Mouse (Mus musculus) liver (tissue): ENCODE data around the gene Dhh.

ENCODE experiments used
- DNase-seq: peaks from one replicate; pipeline ENCODE4 v3.0.0-alpha.2; 2020; ENCODE audit warnings: mixed read lengths

Gene Dhh

DNA sequence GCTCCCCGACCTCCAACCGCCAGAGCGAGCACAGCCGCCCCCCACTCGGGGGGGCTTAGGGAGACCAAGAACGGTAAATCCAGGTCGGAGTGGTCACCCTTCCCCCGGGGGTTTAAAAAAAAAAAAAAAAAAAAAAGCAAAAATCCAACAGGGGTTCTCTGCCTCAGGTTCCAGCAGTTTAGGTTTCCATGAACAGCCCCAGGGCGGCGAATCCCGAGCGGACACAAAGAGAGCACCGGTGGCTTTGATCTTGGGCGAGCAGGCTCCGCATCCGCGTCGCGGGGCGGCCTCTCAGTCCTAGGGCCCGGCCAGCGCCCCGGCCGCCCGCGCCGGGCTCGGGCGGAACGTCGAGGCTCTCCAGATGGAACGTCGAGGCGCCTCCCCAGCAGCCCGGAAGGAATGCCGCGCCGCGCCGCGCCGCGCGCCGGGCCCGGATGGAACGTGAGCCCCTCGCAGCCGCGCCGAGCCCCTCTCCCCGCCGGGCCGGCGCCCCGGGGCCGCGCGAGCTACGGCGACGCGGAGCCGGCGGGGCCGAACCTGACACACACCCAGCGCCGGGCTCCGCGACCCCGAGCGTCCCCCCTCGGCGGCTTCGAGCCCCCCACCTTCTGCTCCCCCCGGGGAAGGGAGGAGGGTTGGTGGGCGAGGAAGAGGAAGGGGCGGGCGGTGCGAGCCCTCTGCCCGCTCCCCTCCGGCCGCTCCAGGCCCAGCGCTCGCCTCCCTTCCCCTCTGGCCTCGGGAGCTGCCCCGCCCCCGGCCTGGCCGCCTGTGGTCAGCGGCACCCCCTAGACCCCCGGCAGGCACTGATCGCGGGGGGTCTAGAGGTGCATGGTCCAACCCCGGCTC lies 27.0 kb downstream of the Dhh start, which contains the start of gene Kmt2d:
TSS of gene Kmt2d (minus strand) at position 135 of the 846 bp plus-strand sequence.
- DNase-seq = peak; percentile 67

- DNase-seq = peak; percentile 40
Observed at GRCm38 (mm10) chr15:98870179-98871069, 27.9 kb downstream of the Dhh start.

DNA sequence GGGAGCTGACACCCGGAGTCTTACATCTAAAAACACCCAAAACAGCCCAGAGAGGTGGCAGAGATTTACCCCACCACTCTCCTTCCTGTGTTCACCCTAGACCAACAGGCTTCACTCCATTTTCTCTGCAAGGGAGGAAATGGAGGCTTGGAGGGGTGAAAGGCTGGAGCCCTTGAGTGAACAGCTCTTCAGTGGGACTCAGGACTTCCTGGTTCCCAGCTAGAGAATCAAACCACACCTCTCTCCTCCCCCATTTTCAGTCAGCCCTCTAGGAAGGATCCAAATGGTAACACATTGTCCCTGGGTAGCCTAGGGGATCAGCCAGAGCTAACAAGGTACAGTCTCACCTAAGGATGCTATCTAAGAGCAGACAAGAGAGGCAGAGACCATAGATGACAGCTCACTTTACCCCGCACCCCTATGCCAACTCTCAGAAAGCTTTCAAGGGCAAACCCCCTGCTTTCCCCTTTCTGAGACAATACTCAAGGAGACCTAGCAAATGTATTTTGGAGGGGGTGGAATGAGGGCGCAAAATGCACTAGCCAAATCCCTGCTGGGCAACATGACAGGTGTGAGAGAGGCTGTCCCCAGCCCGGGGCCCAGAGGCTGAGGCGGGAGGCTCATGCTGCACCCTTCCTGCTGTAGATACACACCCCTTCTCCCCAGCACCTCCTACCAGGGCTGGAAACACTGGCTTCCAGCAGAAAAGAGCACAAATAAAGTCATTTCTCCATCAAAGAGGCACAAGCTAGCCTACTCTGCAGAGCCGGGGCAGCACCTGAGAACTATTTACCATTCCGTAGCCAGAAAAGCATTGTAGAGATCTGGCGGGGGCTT lies 28.8 kb downstream of the Dhh start:
- DNase-seq = peak; percentile 50

DNA sequence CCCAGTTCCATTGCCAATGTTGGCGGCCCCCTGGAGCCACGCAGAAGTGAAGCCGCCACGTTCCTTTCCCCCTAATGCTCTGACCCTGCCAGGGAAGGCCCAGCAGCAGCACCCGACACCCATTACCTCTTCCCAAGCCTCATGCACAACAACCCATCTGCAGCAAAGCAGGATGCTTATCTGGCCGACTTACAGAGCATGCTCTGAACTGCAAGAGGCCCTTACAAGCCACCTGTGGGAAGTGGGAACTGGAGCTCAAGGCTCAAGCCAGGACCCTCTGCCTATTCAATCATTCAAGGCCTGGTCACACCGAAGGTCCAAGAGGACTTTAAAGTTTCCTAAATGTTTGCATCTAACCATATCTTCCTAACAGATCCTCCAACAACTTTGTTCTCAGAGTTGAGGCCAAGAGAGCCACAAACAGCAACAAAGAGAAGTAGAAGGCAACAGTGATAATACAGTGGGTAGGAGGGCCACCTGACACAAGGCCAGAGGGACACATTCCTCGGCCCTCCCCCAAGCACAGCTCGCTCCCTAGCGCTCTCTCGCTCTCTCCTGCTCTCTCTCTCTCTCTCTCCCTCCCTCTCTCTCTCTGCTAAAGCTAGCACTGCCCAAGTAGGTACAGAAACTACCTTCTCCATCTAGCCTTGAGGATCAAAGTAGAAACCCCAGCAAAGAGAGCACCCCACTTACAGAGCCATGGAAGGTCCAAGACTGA lies 29.8 kb downstream of the Dhh start:
- no peak for DNase-seq

DNA sequence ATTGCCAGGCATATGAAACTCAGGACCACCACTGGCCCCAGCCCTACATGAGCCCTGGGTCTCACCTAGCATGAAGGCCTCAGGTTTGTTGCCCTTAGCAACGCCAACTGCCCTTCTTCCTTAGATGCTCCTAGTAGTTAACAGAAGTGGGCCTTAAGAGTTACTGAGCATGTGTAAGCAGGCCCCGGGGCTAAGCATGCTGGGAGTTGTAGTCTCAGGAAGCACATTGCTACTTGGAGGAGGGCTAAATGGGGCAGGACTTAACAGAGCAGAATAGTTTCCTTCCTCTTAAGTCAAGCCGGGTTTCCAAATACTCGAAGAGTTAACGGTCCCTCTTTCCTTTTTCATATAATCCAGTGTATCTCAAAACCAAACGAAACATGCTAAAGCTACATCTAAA lies 31.0 kb downstream of the Dhh start:
- DNase-seq = peak; percentile 42

- DNase-seq = no peak
Observed at GRCm38 (mm10) chr15:98866501-98866900, 31.8 kb downstream of the Dhh start.

DNA sequence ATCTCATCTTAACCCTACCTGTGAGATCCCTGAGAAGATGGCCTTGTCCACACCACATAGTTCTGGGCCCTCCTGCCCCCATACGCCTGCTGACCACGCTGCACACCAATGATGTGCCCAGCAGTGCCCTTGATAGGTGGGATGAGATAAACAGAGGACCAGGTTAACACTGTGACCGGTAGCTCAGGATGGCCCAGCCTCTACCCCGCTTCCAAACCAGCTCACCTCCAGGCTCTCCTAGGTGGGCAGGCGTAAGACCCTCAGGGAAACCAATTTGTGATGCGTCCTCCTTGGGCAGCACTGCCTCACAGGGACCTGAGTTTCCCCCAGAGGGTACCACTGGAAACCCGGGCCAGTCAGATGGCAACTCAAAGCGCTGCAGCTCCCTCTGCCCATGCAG lies 32.6 kb downstream of the Dhh start:
- DNase-seq = no peak

DNA sequence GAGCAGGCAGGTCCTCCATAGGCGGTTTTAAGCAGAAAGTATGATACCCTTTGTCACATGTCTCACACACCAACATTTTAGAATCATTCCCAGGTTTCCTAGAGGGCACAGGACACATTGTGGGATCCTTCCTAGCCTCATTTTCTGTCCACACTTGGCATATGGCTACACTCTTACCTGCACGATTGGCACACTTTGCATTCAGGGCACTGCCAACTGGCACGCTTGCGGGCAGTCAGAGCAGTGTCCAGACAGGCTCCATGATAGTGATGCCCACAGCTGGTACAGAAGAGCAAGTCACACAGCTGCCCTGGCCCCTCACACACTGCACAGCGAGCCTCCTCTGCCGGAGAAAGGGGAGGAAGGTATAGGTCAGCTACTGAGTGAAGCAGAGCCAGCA lies 33.4 kb downstream of the Dhh start:
- no peak for DNase-seq

GRCm38 (mm10) chr15:98863451-98863958 lies 34.8 kb downstream of the Dhh start:
- DNase-seq = no peak

DNA sequence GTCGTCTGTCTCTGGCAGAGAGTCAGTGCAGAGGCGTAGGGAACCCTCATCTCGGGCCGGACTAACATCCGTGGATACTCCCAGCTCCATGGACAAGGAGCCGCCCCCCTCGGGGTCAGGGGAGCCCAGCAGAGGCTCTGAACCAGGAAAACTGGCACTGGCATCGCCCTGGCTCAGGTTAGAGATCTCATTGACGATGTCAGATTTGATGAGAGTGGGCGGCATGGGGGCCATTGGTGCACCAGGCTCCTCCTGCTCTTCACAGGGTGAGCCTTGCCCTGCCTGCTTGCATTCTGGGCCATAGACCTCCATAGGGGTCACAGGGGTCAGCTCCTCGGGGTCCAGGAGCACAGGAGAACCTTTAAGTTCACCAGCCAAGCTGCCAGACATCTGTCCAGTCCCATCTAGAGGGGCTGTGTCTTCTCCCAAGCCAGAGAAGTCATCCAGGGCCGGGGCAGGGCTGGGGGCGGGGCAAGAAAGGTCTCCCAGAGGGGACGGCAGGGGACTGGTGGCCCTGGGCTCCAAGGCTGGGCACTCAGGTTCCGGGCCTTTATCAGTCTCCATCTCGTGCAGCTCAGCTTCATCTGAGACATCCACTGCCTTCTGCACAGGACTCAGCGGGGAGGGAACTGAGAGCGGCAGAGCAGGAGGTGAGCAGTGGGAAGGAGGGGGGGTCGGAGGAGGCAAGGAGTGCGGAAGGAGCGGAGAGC lies 36.5 kb downstream of the Dhh start:
- DNase-seq = no peak

DNA sequence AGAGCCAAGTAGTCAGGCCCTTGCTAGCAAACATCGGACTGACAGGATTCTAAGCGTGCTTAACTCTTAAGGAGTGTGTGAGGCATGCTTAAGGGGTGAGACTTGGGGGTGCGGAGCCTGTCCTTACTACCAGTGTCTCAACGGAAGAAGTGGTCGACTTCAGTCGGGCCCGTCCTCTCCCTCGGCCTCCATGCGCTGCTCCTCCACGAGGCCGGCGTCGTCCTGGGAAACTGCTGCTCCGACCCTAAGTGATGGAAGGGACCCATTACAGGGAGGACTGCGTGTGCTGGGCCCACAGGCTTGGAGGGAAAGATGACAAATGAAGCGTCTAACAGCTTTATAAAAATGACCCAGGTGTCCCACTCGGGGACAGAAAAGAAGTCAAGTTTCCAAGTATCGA lies 37.4 kb downstream of the Dhh start:
- no peak for DNase-seq

GRCm38 (mm10) chr15:98859319-98860043 lies 38.9 kb downstream of the Dhh start:
- no peak for DNase-seq

DNA sequence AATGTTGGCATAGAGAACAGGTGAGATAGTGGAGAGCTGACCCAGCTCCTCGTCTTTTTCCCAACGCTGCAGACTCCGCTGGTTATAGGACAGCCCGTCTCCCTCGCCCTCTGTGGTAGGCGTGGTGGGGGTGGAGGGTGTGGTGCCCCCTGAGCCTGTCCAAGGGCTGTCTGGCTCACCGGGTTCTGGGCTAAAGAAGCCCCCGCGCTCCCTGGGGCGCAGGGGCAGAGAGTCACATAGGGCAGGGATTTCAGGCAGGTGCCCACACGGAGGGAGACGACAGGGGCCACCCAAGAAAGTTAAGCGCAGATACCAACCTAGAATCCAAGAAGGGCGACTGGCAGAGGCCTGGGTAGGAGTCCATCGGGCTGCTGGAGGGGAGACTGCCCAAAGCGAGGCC lies 44.1 kb downstream of the Dhh start:
- no peak for DNase-seq

DNA sequence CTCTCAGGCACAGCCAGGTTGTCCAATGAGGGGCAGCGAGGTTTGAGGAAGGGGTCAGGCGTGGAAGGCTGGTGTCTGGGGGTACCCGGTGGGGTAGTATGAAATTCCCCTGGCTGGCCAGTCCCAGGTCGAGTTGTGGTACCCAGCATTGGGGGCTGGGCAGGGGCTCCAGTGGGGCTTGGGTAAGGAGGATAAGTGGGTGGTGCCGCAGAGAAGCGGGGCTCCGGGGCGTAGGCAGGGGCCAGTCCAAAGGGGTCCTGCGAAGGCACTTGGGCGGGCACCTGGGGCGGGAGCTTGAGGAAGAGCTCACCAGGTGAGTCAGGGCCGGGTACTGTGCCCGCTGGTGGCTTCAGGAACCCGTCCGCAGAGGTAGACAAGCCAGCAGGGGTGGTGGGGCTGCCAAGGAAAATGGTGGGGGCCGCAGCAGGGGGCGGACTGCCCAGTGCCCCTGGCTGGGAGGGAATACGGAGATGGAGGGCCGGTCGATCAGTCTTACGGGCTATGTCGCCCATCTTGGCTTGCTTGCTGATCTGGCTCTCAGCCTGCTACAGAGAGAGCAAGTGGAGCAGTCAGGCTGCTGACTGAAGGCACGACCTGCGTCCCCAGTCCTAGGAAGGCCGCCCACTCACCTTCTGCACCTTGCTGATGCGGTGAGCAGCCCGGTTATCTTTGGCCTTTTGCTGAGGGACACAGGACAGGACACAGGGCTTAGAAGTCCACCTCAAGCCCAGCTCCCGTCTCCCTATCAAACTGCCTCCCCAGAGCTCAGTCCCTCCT lies 45.0 kb downstream of the Dhh start:
- DNase-seq = no peak

- no peak for DNase-seq
Observed at GRCm38 (mm10) chr15:98852733-98853132, 45.6 kb downstream of the Dhh start.

DNA sequence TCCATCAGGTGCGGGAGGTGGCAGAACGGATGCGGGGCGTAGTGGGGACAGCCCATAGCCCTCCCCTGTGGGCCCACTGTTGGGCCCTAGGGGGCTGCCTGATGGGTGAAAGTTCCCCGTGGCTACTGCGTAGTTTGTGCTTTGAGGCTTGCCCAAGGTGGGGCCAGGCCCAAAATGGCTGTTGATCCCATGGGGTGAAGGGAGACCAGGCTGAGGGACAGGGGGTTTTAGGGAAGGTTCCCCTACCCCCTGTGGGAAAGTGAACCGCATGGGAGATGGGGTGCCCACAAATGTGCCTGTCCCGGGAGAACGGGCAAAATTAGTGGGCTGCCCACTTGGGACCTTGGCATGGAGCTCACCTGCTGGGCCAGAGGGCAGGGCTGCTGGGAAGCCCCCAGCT lies 46.3 kb downstream of the Dhh start:
- DNase-seq = no peak

DNA sequence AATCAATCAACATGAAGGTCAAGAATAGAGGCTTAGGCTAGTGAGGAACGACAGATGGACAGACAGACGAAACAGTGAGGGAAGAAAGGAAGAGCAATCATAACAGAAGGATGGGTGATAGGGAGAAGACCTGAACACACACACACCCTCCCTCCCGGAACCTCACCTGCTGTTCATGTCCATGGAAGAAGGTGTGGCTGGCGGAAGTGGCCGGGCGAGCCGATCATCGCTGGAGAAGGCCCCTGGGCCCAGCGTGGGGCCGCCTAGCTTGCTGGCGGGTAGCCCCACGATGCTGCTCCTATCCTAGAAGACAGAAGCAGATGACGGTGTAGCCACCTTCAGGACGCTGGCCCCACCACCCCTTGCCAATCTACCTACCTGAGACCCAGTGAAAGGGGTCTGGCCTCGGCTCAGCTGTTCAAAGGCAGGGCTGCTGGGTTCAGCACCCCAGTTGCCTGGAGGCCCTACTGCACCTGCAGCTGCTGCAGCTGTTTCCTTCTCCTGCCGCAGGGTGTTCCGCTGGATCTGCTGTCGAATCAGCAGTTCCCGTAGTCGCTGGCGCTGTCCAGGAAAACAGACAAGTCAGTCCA lies 47.0 kb downstream of the Dhh start:
- no peak for DNase-seq

DNA sequence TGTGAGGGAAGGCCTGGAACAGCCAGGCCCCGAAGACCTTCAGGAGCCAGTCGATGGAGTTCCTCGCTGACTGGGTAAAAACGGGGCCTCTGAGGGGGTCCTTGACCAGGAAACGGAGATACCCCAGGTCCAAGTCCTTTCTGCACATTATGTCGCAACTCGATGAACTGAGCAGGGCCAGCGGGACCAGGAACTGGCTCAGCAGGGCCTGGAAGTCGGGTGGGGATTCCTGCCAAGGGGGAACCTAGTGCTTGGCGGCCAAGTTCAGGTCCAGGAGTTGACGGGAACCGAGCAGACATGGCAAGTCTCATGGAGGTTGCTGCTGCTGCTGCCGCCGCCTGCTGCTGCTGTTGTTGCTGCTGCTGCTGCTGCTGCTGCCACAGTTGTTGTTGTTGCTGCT lies 47.7 kb downstream of the Dhh start:
- no peak for DNase-seq

DNA sequence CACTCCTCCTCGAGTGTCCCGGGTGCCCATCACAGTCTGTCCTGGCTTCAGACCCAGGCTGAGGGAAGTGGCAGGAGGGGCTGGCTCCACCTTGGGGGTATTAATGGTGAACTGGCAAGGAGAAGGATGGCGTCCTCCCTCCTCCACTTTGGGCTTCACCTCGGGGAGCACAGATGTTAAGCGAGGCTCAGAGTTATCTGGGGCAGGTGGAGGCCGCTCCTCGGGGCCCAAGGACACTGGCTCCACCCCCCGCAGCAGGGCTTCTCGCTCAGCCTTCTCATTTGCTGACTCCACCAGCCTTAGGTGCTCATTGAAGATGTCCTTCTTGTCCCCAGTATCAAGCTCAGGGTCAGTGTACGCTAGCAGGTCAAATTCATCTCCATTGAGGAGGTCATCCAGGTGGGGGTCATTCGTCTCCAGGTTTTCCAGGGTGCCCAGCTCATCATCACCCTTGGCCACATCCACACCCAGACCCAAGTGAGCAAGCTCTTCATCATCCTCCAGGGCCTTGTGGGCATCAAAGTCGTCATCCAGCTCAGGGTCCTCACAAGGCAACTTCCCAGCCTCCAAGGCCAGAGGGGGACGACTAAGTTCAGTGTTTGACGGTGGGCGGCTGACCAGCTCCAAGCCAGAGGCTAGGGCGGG lies 48.3 kb downstream of the Dhh start:
- DNase-seq = no peak
